Mouse (Mus musculus) hindbrain, embryonic 14.5 days (tissue): ENCODE measurements around the gene Actrt3. TPM values are rescaled to one million over a fixed set of nuclear protein-coding genes. Genes with fewer than 3 reads are reported as not detected.
A peak's percentile ranks its signal among the peaks of the same experiment; 100 is the strongest.

ENCODE experiments used
- ATAC-seq: fragments of 200-750 bp; cut with Nextera tagmentation; 2 replicates; pipeline ENCODE4 v1.8.0; 2017; ENCODE audit warnings: moderate number of reproducible peaks, mild to moderate bottlenecking, moderate TSS enrichment, moderate library complexity; ENCODE audit not compliant: low FRiP score
- DNase-seq: peaks from one replicate; pipeline ENCODE4 v3.0.0-alpha.2; 2015; ENCODE audit warnings: low spot score
- H3K27ac ChIP-seq: fragments of 300-500 bp; sonication (generic); 2 replicates; pipeline ENCODE4 v1.5.1; 2014; ENCODE audit warnings: mild to moderate bottlenecking, moderate library complexity
- H3K27me3 ChIP-seq: fragments of 300-500 bp; sonication (generic); 2 replicates; pipeline ENCODE4 v1.6.1; 2014; ENCODE audit warnings: mild to moderate bottlenecking, low read length, mixed read lengths; ENCODE audit not compliant: control insufficient read depth, insufficient read depth
- H3K36me3 ChIP-seq: fragments of 300-500 bp; sonication (generic); replicated peaks from 2 replicates; pipeline ENCODE4 v1.6.1; 2014; ENCODE audit not compliant: control insufficient read depth, insufficient read depth
- H3K4me1 ChIP-seq: fragments of 300-500 bp; sonication (generic); replicated peaks from 2 replicates; pipeline ENCODE4 v1.6.1; 2014; ENCODE audit warnings: antibody characterized with exemption, low read length, mixed read lengths; ENCODE audit not compliant: control insufficient read depth, insufficient read depth
- H3K4me2 ChIP-seq: fragments of 300-500 bp; sonication (generic); replicated peaks from 2 replicates; pipeline ENCODE4 v1.6.1; 2014; ENCODE audit warnings: mild to moderate bottlenecking, moderate library complexity
- H3K4me3 ChIP-seq: fragments of 300-500 bp; sonication (generic); replicated peaks from 2 replicates; pipeline ENCODE4 v1.5.1; 2014; ENCODE audit warnings: mild to moderate bottlenecking, low read length
- H3K9ac ChIP-seq: fragments of 300-500 bp; sonication (generic); 2 replicates; pipeline ENCODE4 v1.6.1; 2014
- H3K9me3 ChIP-seq: fragments of 300-500 bp; sonication (generic); 2 replicates; pipeline ENCODE4 v1.6.1; 2016; ENCODE audit warnings: low read length; ENCODE audit not compliant: control insufficient read depth
- WGBS: fragments of 180-500 bp; shearing (Covaris S2); extraction: QIAGEN DNeasy Blood & Tissue Kit; methylation state at CpG from one replicate; pipeline ENCODE4 v1.1.7; 2014; 5-methylcytosine and 5-hydroxymethylcytosine counted together
- polyA plus RNA-seq: library from polyadenylated mRNA; unstranded; fragments of >200 nt; fragmentation: Nextera tagmentation; extraction: Ambion mirVana; gene quantifications from 2 replicates; pipeline ENCODE4 v1.2.1, GENCODE M21; 2014

Gene Actrt3
- 0.65 and 0.74 TPM in 2 replicates for polyA plus RNA-seq

- Histone ChIP-seq H3K36me3 (peaks cover 9% of the 10 kb centered on the region), H3K9me3 (no peaks in the 10 kb centered on the region), H3K27ac (peak within 1 kb of the TSS; percentile 68), H3K4me1 (peaks cover 21% of the 10 kb centered on the region; the same call in 1 of the 2 replicates), H3K27me3 (no peaks in the 10 kb centered on the region), H3K9ac (peak within 1 kb of the TSS; percentile 61), H3K4me2 (peak within 1 kb of the TSS; percentile 82), H3K4me3 (peak within 1 kb of the TSS; percentile 73)
- DNase-seq (peak; percentile 38), ATAC-seq (no peak)
- 2% methylated on average over 32 of the region's 32 CpGs for WGBS
These were observed at the start of gene Actrt3 for GRCm38 (mm10) chr3:30599711-30600545. Gene Actrt3 (minus strand): TSS chr3:30599939.

GRCm38 (mm10) chr3:30648466-30648865, 48.7 kb upstream of the Actrt3 start:
- ATAC-seq (no peak), DNase-seq (no peak)
- H3K9ac ChIP-seq: no peak overlapping the region
- no peaks in the 10 kb centered on the region for H3K9me3 ChIP-seq
- H3K4me1 ChIP-seq: 0 out of 2 replicates have a peak, but pooled peaks cover 6% of the 10 kb centered on the region
- H3K36me3 ChIP-seq: no peaks in the 10 kb centered on the region
- H3K4me2 ChIP-seq: no peak overlapping the region
- H3K4me3 ChIP-seq: no peak overlapping the region
- no peak overlapping the region for H3K27ac ChIP-seq
- H3K27me3 ChIP-seq: peaks cover 35% of the 10 kb centered on the region
- 96% methylated on average over 2 of the region's 2 CpGs for WGBS

- WGBS: 2% methylated on average over 25 of the region's 25 CpGs
- Histone ChIP-seq H3K36me3 (no peaks in the 10 kb centered on the region), H3K27ac (no peak within 1 kb of the TSS), H3K9me3 (no peaks in the 10 kb centered on the region), H3K4me1 (0 out of 2 replicates have a peak, but pooled peaks cover 6% of the 10 kb centered on the region), H3K9ac (peak within 1 kb of the TSS; percentile 51), H3K27me3 (peaks cover 35% of the 10 kb centered on the region), H3K4me3 (peak within 1 kb of the TSS; percentile 28), H3K4me2 (peak within 1 kb of the TSS; percentile 55)
- DNase-seq (peak; percentile 41), ATAC-seq (peak; percentile 88)
These were observed 47.8 kb upstream of the Actrt3 start, which contains the start of gene Lrrc34 for GRCm38 (mm10) chr3:30647440-30648090. Gene Lrrc34 (minus strand): TSS chr3:30647869.

GRCm38 (mm10) chr3:30646761-30647160, 47.0 kb upstream of the Actrt3 start:
- Histone ChIP-seq H3K36me3 (no peaks in the 10 kb centered on the region), H3K4me2 (no peak overlapping the region), H3K27ac (no peak overlapping the region), H3K9ac (no peak overlapping the region), H3K9me3 (no peaks in the 10 kb centered on the region), H3K4me1 (0 out of 2 replicates have a peak, but pooled peaks cover 6% of the 10 kb centered on the region), H3K27me3 (peaks cover 34% of the 10 kb centered on the region), H3K4me3 (no peak overlapping the region)
- no peak for ATAC-seq
- DNase-seq: no peak
- WGBS: 44% methylated on average over 8 of the region's 8 CpGs

GRCm38 (mm10) chr3:30644207-30644606, 44.5 kb upstream of the Actrt3 start, which contains the start of gene Lrriq4:
Gene Lrriq4 (plus strand): TSS chr3:30644507.
- Histone ChIP-seq H3K9ac (no peak within 1 kb of the TSS), H3K36me3 (no peaks in the 10 kb centered on the region), H3K4me1 (0 out of 2 replicates have a peak, but pooled peaks cover 6% of the 10 kb centered on the region), H3K9me3 (no peaks in the 10 kb centered on the region), H3K27ac (no peak within 1 kb of the TSS), H3K27me3 (peaks cover 9% of the 10 kb centered on the region), H3K4me3 (no peak within 1 kb of the TSS), H3K4me2 (no peak within 1 kb of the TSS)
- DNase-seq (no peak), ATAC-seq (no peak)
- WGBS: 70% methylated on average over 2 of the region's 2 CpGs

- WGBS: 81% methylated on average over 4 of the region's 4 CpGs
- DNase-seq: no peak
- no peak for ATAC-seq
- Histone ChIP-seq H3K4me2 (no peak overlapping the region), H3K4me3 (no peak overlapping the region), H3K27me3 (no peaks in the 10 kb centered on the region), H3K36me3 (no peaks in the 10 kb centered on the region), H3K9ac (no peak overlapping the region), H3K27ac (no peak overlapping the region), H3K4me1 (no peaks in the 10 kb centered on the region), H3K9me3 (no peaks in the 10 kb centered on the region)
These were observed 35.9 kb upstream of the Actrt3 start for GRCm38 (mm10) chr3:30635629-30636028.

GRCm38 (mm10) chr3:30633681-30634080, 33.9 kb upstream of the Actrt3 start:
- WGBS: 67% methylated on average over 3 of the region's 3 CpGs
- Histone ChIP-seq H3K4me3 (no peak overlapping the region), H3K4me1 (no peaks in the 10 kb centered on the region), H3K27ac (no peak overlapping the region), H3K4me2 (no peak overlapping the region), H3K36me3 (no peaks in the 10 kb centered on the region), H3K27me3 (no peaks in the 10 kb centered on the region), H3K9ac (no peak overlapping the region), H3K9me3 (no peaks in the 10 kb centered on the region)
- ATAC-seq: no peak
- DNase-seq: no peak

GRCm38 (mm10) chr3:30620132-30620531, 20.4 kb upstream of the Actrt3 start:
- no peak overlapping the region for H3K9ac ChIP-seq
- H3K4me1 ChIP-seq: no peaks in the 10 kb centered on the region
- DNase-seq (no peak), ATAC-seq (no peak)
- WGBS: 92% methylated on average over 8 of the region's 8 CpGs
- H3K36me3 ChIP-seq: peaks cover 48% of the 10 kb centered on the region
- no peak overlapping the region for H3K4me2 ChIP-seq
- no peak overlapping the region for H3K4me3 ChIP-seq
- H3K27ac ChIP-seq: no peak overlapping the region
- H3K9me3 ChIP-seq: no peaks in the 10 kb centered on the region
- no peaks in the 10 kb centered on the region for H3K27me3 ChIP-seq

GRCm38 (mm10) chr3:30610930-30611329, 11.2 kb upstream of the Actrt3 start:
- H3K36me3 ChIP-seq: peaks cover 86% of the 10 kb centered on the region
- no peak for ATAC-seq
- H3K4me2 ChIP-seq: no peak overlapping the region
- H3K27me3 ChIP-seq: no peaks in the 10 kb centered on the region
- H3K4me1 ChIP-seq: no peaks in the 10 kb centered on the region
- no peaks in the 10 kb centered on the region for H3K9me3 ChIP-seq
- no peak for DNase-seq
- no peak overlapping the region for H3K9ac ChIP-seq
- H3K27ac ChIP-seq: no peak overlapping the region
- no peak overlapping the region for H3K4me3 ChIP-seq
- WGBS: 98% methylated on average over 4 of the region's 4 CpGs
